Mouse (Mus musculus): ENCODE data around the gene Zxdc.

Gene Zxdc

DNA sequence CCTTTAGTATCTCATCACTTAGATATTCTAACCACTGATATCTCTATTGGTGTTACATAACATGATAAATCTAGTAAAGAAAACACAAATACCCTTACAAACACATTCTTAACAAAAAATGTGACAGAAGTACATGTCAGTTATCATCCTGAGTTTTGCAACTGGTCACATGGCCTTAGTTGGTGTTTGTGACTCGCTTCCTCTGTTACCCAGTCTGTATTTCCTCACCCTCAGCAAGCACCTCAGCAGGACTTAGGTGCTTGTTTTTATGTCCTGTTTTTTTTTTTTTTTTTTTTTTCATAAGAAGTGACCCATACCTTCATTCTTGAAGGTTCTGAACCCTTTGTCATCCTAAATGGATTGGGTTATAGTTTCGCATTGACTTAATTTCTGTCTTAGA, 8.4 kb downstream of the Zxdc start:
- no peak for DNase-seq

DNA sequence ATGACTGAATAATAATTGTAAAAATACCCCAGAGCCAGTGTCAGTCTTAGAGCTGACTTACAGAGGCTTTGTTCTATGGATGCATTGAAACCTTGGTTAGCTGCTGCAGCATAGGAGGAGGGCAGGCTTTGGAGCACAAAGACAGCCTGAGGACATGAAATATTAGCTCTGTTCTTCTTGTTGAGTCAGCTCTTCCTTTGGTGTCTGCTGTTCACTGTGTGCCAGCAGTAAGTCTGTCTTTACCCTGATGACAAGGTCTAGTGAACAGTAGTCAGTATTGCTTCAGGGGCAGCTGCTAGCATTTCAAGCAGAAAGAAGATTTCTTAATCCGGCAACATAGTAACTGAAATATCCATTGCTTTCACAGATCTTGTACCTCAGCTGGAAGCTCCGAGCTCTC, 12.2 kb downstream of the Zxdc start:
- no peak for DNase-seq

DNA sequence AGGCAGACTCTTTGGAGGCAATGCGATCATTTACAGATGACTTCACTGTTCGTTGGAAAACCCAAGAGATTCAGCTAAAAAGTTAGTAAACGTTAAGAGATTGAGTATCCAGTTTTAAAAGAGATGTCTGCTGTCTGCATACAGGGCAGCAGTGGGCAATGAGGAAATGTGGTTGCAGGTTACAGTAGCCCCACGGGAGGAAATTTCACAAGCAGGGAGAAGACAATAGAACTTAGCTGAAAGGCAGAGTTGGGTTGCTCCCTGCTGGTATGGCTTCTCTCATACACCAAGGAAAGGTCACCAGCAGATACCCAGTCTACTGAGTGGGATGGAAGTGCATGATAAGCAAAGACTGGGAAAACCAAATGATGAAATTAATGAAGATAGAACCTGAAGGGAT, 21.3 kb downstream of the Zxdc start:
- DNase-seq: no peak

DNA sequence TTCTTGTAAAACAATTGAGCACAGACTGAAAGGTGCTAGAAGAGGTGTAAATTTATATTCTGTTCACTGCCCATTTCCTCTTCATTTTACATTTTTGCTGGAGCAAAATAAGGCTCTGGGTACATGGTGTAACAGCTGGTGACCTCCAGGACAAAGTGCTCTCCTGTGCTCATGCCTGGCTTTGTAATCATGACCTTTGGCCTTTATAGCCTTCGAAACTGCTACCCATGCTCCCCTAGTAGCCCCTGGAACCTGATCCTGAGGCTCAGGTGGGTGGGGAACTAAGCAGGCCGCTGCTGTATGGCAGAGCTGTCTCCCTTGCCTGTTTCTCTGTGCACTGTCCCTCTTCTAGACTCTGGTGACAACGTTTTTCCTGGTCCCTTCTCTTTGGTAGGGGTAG, 24.7 kb downstream of the Zxdc start:
- peak in 1 of 2 experiments; percentile 39 for DNase-seq

DNA sequence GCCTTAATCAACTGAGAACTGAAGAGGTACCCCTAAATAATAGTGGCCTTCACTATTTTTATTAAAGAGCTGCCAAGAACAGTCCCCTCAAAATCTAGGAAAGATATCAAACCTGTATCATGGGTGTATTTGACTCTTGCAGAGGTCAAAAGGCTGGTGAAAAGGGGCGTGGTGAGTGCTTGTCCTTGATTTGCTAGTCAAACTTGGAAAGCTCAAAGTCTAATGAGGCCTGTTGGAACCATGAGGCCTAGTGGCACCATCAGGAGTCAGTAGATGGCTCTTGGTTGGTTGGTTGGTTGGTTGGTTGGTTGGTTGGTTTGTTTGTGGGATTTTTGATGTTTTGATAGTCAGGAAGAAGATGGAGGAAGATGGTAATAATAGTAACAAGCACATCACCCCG, 26.5 kb downstream of the Zxdc start:
- DNase-seq: no peak

DNA sequence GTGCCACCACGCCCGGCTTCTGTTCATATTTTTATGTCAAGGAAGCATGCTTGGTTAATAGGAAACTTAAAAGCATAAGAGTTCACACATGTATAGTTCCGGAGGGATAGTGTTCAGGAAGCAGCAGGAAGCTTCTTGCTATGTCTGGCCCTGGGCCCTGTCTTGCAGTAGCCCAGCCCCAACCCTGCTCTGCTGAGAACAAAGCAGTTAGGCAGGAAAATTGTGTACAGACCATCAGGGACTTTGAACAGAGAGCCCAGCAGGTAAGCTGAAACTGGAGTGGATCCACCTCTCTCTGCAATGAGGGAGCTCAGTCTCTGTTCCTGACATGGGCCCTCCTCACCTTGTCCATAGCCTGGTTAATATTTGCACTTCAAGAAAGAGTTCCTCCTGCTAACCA, 28.0 kb downstream of the Zxdc start:
- peak in 1 of 2 experiments; percentile 15 for DNase-seq

DNA sequence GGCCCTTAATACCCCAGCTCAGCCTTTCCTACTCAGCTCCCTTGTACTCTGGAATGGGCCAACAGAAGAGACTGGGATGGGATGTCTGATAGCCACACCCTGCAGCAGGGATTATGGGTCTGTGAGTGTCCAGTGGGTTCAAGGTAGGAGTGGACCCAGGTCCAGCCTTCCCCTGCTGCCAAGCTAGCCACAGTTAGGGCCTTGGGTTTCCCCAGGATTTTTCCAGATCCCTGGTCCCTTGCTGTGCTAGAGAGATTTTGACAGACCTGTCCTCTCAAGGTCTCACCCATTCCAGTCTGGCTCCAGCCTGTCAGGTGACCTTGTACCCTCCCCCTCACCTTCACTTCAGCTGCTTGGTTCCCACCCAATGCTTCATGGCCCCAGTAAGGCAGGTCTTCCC, 39.3 kb downstream of the Zxdc start:
- no peak for DNase-seq

DNA sequence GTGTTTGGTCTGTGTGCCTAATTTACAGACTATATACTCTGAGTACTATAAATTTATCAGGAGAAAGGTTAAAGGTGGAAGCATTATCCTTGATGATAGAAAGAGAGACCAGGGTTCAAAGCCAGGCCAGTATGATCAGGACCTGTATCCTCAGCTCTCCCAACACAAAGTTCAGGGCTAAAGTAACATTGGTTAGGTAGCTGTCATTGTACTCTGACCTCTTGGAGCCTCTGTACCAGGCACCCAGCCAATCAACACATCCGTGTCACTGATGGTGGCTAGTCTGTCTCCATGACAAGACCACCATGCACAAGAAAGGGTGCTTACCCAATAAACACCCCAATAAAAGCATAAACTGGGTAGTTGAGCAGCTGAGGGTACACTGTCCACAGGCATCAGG, 41.7 kb downstream of the Zxdc start:
- peak in 1 of 2 experiments; percentile 37 for DNase-seq

DNA sequence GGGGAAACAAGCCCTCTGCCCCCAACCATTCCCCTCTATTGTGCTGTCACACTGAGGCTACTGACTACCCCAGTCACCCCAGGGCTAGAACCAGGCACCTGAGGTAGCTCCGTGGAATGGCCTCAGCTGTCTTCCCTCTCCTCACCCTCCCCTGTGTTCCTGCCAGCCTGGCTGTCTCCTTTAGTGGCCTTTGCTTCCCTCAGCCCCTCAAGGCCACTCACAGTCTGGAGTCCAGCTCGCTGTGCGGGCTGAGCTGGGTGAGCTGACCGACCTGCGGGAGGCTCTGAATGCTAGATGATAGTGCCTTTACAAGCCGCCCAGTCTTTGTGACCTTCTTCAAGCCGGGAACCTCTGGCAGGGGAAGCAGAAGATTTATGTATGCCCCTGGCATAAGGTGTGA, 42.6 kb downstream of the Zxdc start:
- no peak for DNase-seq

DNA sequence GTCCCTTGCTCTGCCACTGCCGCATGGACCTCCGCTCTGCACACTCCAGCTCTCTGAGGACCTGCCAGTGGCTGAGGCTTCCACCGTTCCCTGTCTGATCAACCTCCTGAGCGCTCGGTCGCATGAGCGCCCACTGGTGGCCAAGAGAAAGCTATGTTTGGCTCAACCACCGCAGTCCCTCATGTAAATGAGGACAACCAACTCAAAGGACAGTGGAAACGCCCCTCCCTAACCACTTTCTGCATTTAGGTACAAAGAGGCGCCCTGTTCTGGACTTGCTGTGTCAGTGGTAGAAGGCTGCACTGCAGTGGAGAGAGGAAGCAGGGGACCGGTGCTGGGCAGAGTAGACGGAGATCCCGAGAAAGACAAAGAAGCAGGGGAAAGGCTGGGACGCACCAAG, 53.3 kb downstream of the Zxdc start:
- peak; percentile 85 to 92 for DNase-seq

DNA sequence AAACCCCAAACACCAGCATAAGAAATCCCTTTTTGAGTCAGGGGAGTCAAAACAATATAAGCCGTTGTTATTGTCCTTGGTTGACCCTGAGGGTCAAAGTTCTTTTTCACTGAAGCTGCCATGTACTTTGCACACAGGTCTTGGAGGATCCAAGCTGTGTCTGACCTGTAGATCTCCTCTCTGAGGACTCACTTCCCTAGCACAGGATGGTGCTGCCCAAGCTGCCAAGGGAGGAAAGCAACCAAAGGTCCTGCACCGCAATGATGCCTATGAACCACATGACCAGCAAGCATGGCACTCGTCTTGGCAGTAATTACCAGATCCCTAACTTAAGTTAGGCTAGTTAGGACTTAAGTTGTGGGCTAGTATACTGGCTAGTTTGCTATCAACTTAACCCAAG, 56.1 kb downstream of the Zxdc start:
- peak in 1 of 2 experiments; percentile 36 for DNase-seq

DNA sequence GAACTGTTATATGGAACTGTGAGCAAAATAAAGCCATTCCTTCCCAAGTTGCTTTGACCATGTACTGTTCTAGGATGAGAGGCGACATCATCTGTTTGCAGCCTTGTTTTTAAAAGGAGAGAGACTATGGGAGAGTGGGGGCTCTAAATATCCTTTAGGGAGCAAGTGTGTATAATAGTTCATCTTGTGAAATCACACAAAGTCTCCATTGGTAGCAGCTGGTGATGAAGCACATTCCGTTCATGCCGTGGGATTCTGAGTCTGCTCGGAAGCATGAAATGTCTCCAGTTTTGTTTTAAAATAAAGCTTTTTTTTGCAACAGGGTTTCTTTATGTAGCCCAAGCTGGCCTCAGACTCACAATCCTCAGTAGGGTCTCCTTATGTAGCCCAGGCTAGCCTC, 56.7 kb downstream of the Zxdc start:
- no peak for DNase-seq

DNA sequence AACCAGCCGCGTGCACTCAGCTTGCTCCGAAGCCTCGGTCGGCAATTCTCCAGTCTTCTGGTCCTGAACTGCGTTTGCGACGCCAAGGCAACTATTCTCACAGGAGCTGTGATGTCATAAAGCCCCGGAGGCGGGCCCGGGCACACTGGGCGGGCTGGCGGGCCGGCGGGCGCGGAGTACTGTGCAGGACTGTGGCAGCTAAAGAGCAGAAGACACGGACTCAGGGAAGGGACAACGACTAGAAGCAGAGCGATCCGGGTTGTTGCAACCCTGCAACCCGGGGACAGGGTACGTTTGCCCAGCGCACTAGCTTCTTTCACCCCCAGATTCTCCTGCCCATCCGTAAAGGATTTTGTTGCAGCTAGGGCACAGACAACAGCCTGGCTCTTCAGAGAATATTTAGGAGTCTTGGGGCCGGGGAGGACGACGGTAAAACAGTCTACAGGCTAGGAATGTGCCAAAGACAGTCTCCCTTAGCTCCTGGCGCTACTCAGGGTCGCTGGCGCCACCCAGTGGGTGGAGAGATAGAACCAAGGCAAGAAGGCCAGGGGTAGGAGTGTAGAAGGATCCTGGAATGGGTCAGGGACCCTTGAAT, 59.2 kb downstream of the Zxdc start, which contains the start of gene Cfap100:
Gene Cfap100 (minus strand): TSS at position 418 of the 595 bp plus-strand sequence.
- DNase-seq: peak; percentile 79 to 91

DNA sequence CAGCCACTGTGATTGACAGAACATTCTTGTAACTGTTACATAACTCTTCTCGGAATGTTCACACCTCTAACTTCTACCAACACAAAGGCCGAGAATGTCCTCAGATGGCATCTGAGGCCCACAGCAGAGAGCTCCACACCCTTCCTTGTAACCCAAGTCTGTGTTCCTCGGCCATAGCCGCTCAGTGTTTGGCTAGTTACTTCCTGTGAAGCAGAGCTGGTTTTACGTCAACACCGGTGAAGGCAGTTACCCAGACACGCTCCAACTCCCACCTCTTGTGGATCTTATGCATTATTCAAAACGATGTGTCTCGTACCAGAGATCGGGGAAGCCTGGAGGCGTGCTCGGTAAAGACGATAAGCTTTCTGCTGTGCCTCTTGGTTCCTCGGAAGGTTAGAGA, 60.6 kb downstream of the Zxdc start:
- no peak for DNase-seq

DNA sequence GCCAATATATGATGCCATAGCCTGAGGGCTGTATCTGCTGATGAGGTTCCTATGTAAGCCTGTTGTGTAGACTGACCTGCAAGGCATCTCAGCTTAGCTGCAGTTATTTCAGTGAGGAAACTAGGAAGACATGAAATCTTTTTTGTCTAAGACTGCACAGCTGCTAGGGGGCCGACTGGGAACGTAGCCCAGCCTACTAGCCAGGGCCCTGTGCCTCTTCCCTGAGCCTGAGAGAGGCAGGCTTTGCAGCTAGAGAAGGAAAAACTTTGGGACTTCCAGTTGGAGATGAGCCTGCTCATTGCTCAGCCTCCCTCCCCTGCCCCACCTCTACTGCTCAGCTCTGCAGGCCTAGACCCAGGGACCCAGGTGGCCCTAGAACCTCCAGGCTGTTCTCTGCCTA, 62.2 kb downstream of the Zxdc start:
- DNase-seq: no peak

DNA sequence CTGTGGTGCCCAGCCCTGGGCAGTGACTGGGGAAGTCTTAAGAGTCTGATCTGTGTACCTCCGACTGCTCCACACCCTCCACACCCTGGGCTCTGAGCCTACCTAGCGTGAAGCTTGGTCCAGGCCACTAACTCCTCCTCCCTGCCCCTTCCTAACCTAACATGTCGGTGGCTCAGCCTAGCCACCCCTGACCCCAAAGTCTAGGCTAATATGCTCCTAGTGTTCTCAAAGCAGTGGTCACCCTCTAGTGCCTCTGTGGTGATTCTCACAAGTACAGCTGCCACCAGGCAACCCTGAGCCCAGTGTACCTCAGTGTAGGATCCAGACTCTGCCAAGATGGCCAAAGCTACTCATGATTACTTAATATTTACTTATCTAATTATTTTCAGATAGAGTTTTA, 65.4 kb downstream of the Zxdc start:
- no peak for DNase-seq

DNA sequence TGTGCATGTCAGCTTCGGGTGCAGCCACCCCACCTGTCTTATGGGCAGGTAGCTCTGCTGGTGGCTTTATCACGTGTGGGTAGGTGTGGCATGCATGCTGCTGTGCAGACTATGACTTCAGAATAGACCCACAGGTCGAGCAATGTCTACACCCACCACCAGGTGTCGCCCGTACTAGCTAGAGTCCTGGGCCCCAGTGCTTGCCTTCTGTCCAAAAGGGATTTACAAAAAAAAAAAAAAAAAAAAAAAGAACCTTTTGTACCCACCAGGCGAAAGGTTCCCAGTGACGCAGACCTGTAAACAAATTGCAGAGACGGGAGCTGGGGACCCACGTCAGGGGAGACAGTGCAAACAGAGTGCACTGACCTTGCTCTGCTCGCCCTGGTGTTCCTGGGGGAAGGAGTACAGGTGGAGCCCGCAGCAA, 65.9 kb downstream of the Zxdc start:
- DNase-seq: peak; percentile 94 to 95

DNA sequence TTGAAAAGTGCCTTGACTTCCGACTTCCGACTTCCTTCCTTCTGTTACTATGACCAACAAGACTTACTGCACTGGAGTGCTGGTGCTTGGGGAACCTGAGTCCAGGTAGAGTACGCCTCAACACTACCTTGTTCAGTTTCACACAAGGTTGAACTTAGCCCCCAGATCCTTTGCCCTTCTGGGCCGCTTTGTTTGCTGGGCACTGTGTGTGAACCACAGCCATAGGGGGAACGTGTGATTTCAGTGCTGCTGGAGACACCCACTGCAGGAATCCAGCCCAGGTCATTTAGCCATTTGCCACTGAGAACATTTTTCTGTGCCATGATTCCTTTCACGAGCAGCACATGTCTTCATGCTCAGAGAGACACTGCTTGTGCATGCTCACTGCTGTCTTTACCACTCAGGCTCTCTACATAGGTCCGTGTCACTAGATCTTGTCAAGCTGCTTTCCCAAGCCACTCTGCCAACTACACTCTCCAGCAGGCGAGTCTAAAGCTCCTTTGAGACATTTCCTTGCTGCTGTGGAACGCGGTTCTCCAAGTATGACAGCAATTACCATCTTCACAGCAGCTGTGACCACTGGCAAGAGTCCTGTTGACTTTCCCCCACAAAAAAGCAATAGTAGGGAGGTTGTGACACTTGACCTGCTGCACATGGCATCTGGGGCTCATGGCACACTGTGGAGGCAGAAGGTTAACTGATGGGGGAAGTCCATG, 67.1 kb downstream of the Zxdc start:
- no peak for DNase-seq

DNA sequence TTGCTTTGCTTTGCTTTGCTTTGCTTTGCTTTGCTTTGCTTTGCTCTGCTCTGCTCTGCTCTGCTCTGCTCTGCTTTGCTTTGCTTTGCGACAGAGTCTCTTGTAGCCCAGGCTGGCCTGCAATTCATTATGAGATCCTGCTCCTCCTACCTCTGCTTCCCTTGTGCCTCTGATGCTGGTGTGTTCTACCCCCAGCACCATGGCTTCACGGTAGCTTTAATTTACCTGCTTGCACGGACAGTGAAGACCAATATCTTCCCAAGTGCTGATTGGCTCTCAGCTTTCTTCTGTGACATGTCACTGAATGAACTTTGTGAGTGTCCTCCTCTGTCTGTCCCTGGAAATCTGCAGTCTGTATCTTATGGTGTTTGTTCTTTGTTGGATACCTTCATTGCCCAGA, 67.7 kb downstream of the Zxdc start:
- DNase-seq: no peak

DNA sequence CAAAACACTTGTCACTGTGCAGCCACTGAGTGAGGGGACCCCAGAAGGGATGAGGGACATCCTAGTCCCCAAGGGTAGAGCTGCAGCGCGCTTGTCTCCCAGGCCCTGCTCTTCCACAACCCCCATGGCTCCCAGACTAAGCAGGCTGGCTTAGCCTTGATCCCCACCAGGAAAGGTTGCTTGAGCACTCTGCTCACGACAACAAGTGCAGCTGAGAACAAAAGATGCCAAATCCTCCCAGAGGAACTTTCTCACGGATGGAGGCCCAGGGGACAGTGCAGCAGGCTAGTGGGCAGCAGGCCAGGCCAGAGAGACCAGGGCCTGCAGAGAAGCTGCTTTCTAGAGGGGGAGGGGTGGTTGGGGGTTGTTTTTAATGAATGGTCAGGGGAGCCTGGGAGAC, 77.6 kb downstream of the Zxdc start:
- no peak for DNase-seq

DNA sequence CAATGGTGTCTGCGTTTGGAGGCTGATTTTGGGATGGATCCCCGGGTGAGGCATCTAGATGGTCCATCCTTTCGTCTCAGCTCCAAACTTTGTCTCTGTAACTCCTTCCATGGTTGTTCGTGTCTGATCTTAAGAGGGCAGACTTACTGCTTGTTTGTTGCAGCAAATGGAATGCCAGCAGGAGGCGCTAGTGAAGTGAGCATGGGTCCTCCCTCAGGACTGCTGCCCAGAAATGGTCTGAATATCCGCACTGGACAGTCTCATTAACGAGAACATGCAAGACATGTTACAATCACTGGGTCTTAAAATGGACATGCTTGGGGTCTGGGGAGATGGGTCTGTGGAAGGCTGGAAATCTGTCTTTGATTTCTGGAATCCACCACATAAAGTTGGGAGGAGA, 80.9 kb downstream of the Zxdc start:
- DNase-seq: peak; percentile 95 to 97

DNA sequence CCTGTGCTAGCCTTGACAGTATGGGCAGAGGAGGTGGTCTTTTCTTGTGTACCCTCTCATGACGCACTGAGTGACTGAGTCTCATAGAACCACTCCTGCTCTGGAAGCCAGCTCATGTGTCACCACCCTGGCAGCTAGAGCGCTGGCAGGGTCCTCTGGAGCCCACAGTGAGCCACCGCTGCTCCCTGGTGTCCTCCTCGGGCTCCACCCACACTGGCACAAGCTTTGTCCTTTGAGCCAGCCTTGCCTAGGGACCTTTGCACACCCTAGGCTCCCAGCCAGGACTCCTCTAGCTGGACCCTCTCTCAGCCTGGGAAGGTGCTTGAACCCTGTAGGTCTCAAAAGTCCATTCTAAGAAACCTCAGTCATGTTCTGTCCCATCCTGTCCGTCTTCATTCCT, 81.4 kb downstream of the Zxdc start:
- peak; percentile 91 to 95 for DNase-seq

DNA sequence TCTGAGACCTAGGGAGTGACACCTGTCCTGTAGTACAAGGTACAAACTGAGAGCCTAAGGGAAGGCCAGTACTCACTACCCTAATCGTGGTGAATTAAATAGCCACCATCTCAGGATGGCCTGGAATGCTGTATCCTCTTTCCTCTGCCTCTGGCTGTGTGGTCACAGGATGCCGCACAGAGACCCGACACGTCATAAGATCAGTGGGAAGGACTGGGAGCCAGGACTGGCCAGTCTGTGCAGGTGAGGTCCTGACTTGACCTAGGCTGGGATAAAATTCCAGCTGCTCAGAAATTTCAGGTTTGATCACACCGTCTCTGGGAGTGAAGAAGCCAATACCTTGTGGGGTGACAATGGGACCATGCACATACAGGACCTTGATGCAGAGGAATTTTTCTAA, 82.2 kb downstream of the Zxdc start:
- DNase-seq: no peak

DNA sequence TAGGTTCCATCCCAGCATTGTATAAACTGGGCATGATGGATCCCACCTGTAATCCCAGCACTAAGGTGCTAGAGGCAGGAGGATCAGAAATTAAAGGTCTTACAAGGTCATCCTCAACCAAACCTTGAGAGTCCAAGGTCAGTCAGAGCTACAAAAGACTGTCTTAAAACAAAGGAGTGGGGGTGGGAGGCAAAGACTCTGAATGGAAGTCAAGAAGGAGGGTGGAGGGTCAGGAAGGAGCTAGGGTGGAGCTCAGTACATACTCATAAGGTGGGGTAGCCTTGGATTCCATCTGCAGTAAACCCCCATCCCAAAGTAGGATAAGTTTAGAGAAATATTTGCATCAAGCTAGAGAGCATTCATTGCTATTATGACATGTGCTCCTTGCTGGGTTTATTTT, 83.3 kb downstream of the Zxdc start:
- no peak for DNase-seq

All from kidney, postnatal 36 days (tissue).